Mouse (Mus musculus) embryonic facial prominence, embryonic 13.5 days (tissue): ENCODE results near the gene Gdf15. TPM values are rescaled to one million over a fixed set of nuclear protein-coding genes. Genes with fewer than 3 reads are reported as not detected.
"Not testable (repeated sequence)": the region's sequence is repeated elsewhere in the genome, so short reads cannot be mapped to it uniquely, and the experiment has no call there.

Experiments
- ATAC-seq: fragments of 200-750 bp; cut with Nextera tagmentation; 2 replicates; pipeline ENCODE4 v1.8.0; 2017; ENCODE audit warnings: low read depth; ENCODE audit not compliant: insufficient number of reproducible peaks, insufficient read depth, low FRiP score, low TSS enrichment
- H3K27ac ChIP-seq: fragments of 300-500 bp; sonication (generic); 2 replicates; pipeline ENCODE4 v1.5.1; 2015; ENCODE audit warnings: moderate library complexity, mild to moderate bottlenecking, inconsistent platforms
- H3K27me3 ChIP-seq: fragments of 300-500 bp; sonication (generic); 2 replicates; pipeline ENCODE4 v1.6.1; 2015; ENCODE audit warnings: mild to moderate bottlenecking, inconsistent platforms
- H3K36me3 ChIP-seq: fragments of 300-500 bp; sonication (generic); 2 replicates; pipeline ENCODE4 v1.6.1; 2015; ENCODE audit warnings: mild to moderate bottlenecking, inconsistent platforms
- H3K4me1 ChIP-seq: fragments of 300-500 bp; sonication (generic); 2 replicates; pipeline ENCODE4 v1.6.1; 2015; ENCODE audit warnings: inconsistent platforms
- H3K4me2 ChIP-seq: fragments of 300-500 bp; sonication (generic); 2 replicates; pipeline ENCODE4 v1.6.1; 2015; ENCODE audit warnings: moderate library complexity, mild to moderate bottlenecking, inconsistent platforms
- H3K4me3 ChIP-seq: fragments of 300-500 bp; sonication (generic); 2 replicates; pipeline ENCODE4 v1.5.1; 2015; ENCODE audit warnings: mild to moderate bottlenecking, inconsistent platforms
- H3K9ac ChIP-seq: fragments of 300-500 bp; sonication (generic); 2 replicates; pipeline ENCODE4 v1.6.1; 2015; ENCODE audit warnings: mild to moderate bottlenecking, inconsistent platforms
- H3K9me3 ChIP-seq: fragments of 300-500 bp; sonication (generic); 2 replicates; pipeline ENCODE4 v1.6.1; 2016; ENCODE audit warnings: inconsistent platforms
- WGBS: fragments of 180-500 bp; shearing (Covaris S2); methylation state at CpG from one replicate; pipeline ENCODE4 v1.1.7; 2015; ENCODE audit warnings: mixed read lengths; 5-methylcytosine and 5-hydroxymethylcytosine counted together
- polyA plus RNA-seq: library from polyadenylated mRNA; unstranded; fragments of >200 nt; fragmentation: Nextera tagmentation; extraction: Ambion mirVana; gene quantifications from 2 replicates; pipeline ENCODE4 v1.2.1, GENCODE M21; 2015

Gdf15 gene
- polyA plus RNA-seq, 1 experiment from 2014 or later, result 0.14 TPM

DNA sequence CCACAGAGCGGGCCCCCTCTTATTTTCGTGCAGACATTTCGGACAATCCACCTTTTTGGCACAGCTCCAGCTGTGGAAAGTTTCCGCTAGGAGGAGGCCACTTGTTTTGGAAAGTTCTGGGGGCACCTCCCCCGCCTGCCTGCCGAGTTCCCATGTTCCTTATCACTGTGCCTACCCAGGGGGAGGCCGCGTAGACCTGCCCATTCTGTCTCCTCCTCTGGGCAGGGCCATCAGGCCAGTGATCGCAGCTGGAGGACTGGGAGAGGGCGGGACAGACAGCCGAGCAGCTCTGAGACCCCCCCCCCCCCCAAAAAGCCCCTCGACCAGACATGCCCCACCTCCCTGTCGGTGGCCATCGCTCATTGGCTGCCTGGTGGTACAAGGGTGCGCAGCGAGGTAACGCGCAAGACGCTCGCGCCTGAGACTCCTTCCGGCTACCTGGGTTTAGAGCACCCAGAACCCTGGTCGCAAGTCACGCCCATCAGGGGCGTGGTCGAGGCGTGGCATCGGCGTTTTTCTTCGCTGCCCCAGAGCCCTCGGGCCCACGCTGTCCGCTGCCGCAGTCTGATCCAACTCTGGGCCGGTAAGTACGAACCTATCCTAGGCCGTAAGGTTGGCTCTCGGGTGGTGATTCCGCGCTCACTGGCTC, 38.2 kb downstream of the Gdf15 start, which contains the start of gene Isyna1:
Gene Isyna1 (plus strand): TSS at position 413 of the 649 bp plus-strand sequence.
- Histone ChIP-seq H3K27me3 (peaks cover 6% of the 10 kb centered on the region; the same call in 1 of the 2 replicates), H3K4me1 (peaks cover 52% of the 10 kb centered on the region), H3K36me3 (peaks cover 52% of the 10 kb centered on the region), H3K4me3 (peak within 1 kb of the TSS; percentile 69), H3K9ac (peak within 1 kb of the TSS; percentile 82), H3K9me3 (no peaks in the 10 kb centered on the region), H3K27ac (peak within 1 kb of the TSS; percentile 87), H3K4me2 (peak within 1 kb of the TSS; percentile 97)
- peak; percentile 89 for ATAC-seq
- WGBS, result under 1% methylated on average over 40 of the region's 40 CpGs

GRCm38 (mm10) chr8:70593173-70593572, 39.1 kb downstream of the Gdf15 start:
- Histone ChIP-seq H3K36me3 (peaks cover 60% of the 10 kb centered on the region), H3K4me2 (peak overlapping the region; percentile 97), H3K4me1 (peaks cover 43% of the 10 kb centered on the region), H3K27ac (peak overlapping the region; percentile 87), H3K27me3 (peaks cover 6% of the 10 kb centered on the region; the same call in 1 of the 2 replicates), H3K9ac (peak overlapping the region; percentile 82), H3K9me3 (no peaks in the 10 kb centered on the region), H3K4me3 (peak overlapping the region; percentile 69)
- WGBS, result 52% methylated on average over 8 of the region's 8 CpGs
- no peak for ATAC-seq

DNA sequence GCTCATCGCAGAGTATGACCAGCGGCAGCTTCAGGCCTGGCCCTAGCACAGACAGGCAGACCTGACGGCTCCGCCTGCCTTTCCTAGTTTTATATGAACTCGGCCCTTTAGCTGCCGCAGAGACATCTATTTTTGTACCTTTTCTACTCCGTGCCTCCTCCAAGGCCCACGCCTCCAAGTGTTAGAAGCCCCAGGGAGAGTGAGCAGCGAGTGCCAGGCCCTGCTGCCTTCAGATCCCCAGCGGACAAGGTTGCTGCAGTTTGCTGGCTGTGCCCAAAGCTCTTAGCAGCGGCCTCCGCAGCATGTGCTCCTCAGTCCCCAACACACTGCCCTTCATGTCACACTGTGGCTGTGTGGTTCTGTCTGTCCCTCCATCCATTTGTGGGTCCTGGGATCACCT, 40.7 kb downstream of the Gdf15 start:
- H3K27me3 ChIP-seq, result peaks cover under 1% of the 10 kb centered on the region; the same call in 1 of the 2 replicates
- no peak overlapping the region for H3K27ac ChIP-seq
- H3K4me2 ChIP-seq, result no peak overlapping the region
- H3K9ac ChIP-seq, result no peak overlapping the region
- peaks cover 27% of the 10 kb centered on the region for H3K4me1 ChIP-seq
- H3K36me3 ChIP-seq, result peaks cover 64% of the 10 kb centered on the region
- no peak overlapping the region for H3K4me3 ChIP-seq
- H3K9me3 ChIP-seq, result no peaks in the 10 kb centered on the region
- 93% methylated on average over 12 of the region's 12 CpGs for WGBS
- no peak for ATAC-seq

DNA sequence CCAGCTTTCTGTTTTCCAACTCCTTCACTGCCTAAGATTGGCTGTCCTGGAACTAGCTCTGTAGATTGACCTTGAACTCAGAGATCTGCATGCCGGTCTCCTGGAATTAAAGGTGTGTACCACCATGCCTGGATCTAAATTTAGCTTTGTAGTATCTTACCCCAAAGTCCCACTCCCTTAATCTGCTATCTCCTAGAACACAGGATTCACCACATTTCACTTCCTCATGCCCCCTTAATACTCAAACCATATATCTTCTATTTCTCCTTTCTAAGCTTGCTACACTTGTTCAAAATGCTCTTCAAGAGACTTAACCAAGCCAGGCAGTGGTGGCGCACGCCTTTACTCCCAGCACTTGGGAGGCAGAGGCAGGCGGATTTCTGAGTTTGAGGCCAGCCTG, 44.3 kb downstream of the Gdf15 start:
- H3K4me1 ChIP-seq, H3K27ac ChIP-seq, H3K9me3 ChIP-seq, ATAC-seq, H3K4me3 ChIP-seq, H3K9ac ChIP-seq, H3K27me3 ChIP-seq, H3K4me2 ChIP-seq: not testable (repeated sequence)
- H3K36me3 ChIP-seq, result peaks cover 89% of the 10 kb centered on the region
- WGBS, result 92% methylated on average over 4 of the region's 4 CpGs

GRCm38 (mm10) chr8:70585258-70585652, 47.0 kb downstream of the Gdf15 start:
- Histone ChIP-seq H3K27ac (no peak overlapping the region), H3K4me2 (no peak overlapping the region), H3K9ac (no peak overlapping the region), H3K27me3 (no peaks in the 10 kb centered on the region), H3K4me1 (no peaks in the 10 kb centered on the region), H3K4me3 (no peak overlapping the region), H3K9me3 (no peaks in the 10 kb centered on the region), H3K36me3 (peaks cover 96% of the 10 kb centered on the region)
- ATAC-seq, result peak; percentile 56
- WGBS, result 37% methylated on average over 7 of the region's 7 CpGs

DNA sequence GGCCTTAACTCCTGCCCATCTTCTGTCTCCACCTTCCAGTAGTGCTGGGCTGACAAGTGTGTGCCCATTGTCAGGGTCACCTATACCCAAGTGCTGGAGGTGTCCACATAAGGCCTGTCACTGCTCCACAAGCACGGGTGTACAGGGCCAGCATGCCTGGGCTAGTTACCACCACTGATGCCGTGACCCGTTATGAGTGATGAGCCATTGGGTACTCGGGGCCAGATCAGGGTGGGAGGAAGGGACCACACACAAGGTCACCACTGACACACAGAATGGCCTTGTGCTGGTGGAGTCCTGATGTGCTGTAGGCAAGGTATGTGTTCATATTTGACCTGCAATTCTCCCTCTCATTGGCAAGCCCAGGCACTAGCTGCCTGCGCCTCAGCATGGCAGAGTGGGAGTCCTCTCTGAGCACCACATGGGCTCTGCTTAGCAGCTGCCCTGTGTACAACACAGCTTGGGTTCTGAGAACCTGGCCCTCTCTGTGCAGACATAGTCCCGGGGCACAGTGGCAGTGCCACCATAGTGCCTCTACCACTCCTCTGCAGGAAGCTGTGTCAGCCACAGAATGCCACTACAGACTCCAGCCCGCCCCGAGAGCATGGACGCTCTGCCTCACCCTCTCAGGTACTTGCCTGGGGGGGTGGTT, 47.5 kb downstream of the Gdf15 start:
- H3K4me1 ChIP-seq, result no peaks in the 10 kb centered on the region
- no peak overlapping the region for H3K9ac ChIP-seq
- no peak for ATAC-seq
- 88% methylated on average over 9 of the region's 9 CpGs for WGBS
- H3K36me3 ChIP-seq, result peaks cover 96% of the 10 kb centered on the region
- no peaks in the 10 kb centered on the region for H3K27me3 ChIP-seq
- H3K4me3 ChIP-seq, result no peak overlapping the region
- no peak overlapping the region for H3K27ac ChIP-seq
- H3K4me2 ChIP-seq, result no peak overlapping the region
- no peaks in the 10 kb centered on the region for H3K9me3 ChIP-seq

- Histone ChIP-seq H3K4me1 (no peaks in the 10 kb centered on the region), H3K4me3 (no peak overlapping the region), H3K4me2 (no peak overlapping the region), H3K27ac (no peak overlapping the region), H3K9me3 (no peaks in the 10 kb centered on the region), H3K36me3 (peaks cover 93% of the 10 kb centered on the region), H3K9ac (no peak overlapping the region), H3K27me3 (no peaks in the 10 kb centered on the region)
- WGBS, result 92% methylated on average over 18 of the region's 18 CpGs
- ATAC-seq, result no peak
Observed at GRCm38 (mm10) chr8:70583476-70584387, 48.5 kb downstream of the Gdf15 start.

Other genes with a start within 250 kb of the Gdf15 start
- gene Crtc1, start 192.9 kb downstream of the Gdf15 start, polyA plus RNA-seq, result 26.6 and 28.1 TPM in 2 replicates
- gene Klhl26, start 155.5 kb downstream of the Gdf15 start, polyA plus RNA-seq, result 28.2 and 30.8 TPM in 2 replicates
- gene Tmem59l, start 145.1 kb downstream of the Gdf15 start, polyA plus RNA-seq, result 32.3 and 34.8 TPM in 2 replicates
- 152 and 159 TPM in 2 replicates for gene Crlf1, start 139.3 kb downstream of the Gdf15 start, polyA plus RNA-seq
- gene Rex1bd, start 125.7 kb downstream of the Gdf15 start, polyA plus RNA-seq, result 169 and 178 TPM in 2 replicates
- 987 and 1,032 TPM in 2 replicates for gene Uba52, start 121.7 kb downstream of the Gdf15 start, polyA plus RNA-seq
- gene Fkbp8, start 104.7 kb downstream of the Gdf15 start, polyA plus RNA-seq, result 297 and 306 TPM in 2 replicates
- gene Kxd1, start 104.5 kb downstream of the Gdf15 start, polyA plus RNA-seq, result 55.4 and 59.9 TPM in 2 replicates
- 20.6 and 21.3 TPM in 2 replicates for gene Ell, start 93.0 kb downstream of the Gdf15 start, polyA plus RNA-seq
- 153 and 166 TPM in 2 replicates for gene Isyna1, start 38.1 kb downstream of the Gdf15 start, polyA plus RNA-seq
- 100 and 107 TPM in 2 replicates for gene Ssbp4, start 23.6 kb downstream of the Gdf15 start, polyA plus RNA-seq
- 1.9 TPM in 2 replicates for gene Lrrc25, start 16.3 kb downstream of the Gdf15 start, polyA plus RNA-seq
- gene Pgpep1, start 27.9 kb upstream of the Gdf15 start, polyA plus RNA-seq, result 50.5 and 63.1 TPM in 2 replicates
- gene Lsm4, start 40.8 kb upstream of the Gdf15 start, polyA plus RNA-seq, result 248 and 270 TPM in 2 replicates
- 54.7 and 68.5 TPM in 2 replicates for gene Jund, start 66.5 kb upstream of the Gdf15 start, polyA plus RNA-seq
- gene Iqcn, start 71.0 kb upstream of the Gdf15 start, polyA plus RNA-seq, result 0.07 TPM in 1 of 2 replicates, not detected in the other
- gene Gm3336, start 86.1 kb upstream of the Gdf15 start, polyA plus RNA-seq, result not detected in 2 replicates
- 0.13 and 0.14 TPM in 2 replicates for gene Pde4c, start 91.3 kb upstream of the Gdf15 start, polyA plus RNA-seq
- gene Rab3a, start 122.2 kb upstream of the Gdf15 start, polyA plus RNA-seq, result 23.8 TPM in 2 replicates
- 29.3 and 36.7 TPM in 2 replicates for gene Mpv17l2, start 128.5 kb upstream of the Gdf15 start, polyA plus RNA-seq
- gene Pik3r2, start 144.3 kb upstream of the Gdf15 start, polyA plus RNA-seq, result 76.8 and 85.4 TPM in 2 replicates
- 12.5 and 13.8 TPM in 2 replicates for gene Mast3, start 172.6 kb upstream of the Gdf15 start, polyA plus RNA-seq
- 0.07 and 0.54 TPM in 2 replicates for gene Il12rb1, start 176.0 kb upstream of the Gdf15 start, polyA plus RNA-seq
- gene Arrdc2, start 207.3 kb upstream of the Gdf15 start, polyA plus RNA-seq, result 5.9 and 7.7 TPM in 2 replicates
- gene Kcnn1, start 230.8 kb upstream of the Gdf15 start, polyA plus RNA-seq, result 3.2 and 5.3 TPM in 2 replicates
- 108 and 124 TPM in 2 replicates for gene Ccdc124, start 241.5 kb upstream of the Gdf15 start, polyA plus RNA-seq